Mouse (Mus musculus): ENCODE measurements around the gene Dph5. TPM values are rescaled to one million over a fixed set of nuclear protein-coding genes. Genes with fewer than 3 reads are reported as not detected.

Dph5 gene
- polyA plus RNA-seq, 1 experiment, result 11.9 TPM

Other genes starting within 250 kb of the Dph5 start
- gene S1pr1, start 172.8 kb upstream of the Dph5 start, polyA plus RNA-seq (2012; ENCODE audit: insufficient read depth, insufficient read length, missing spikeins), result 23.1 and 29.4 TPM in 2 replicates
- gene Slc30a7, start 119.6 kb downstream of the Dph5 start, polyA plus RNA-seq (2012; ENCODE audit: insufficient read depth, insufficient read length, missing spikeins), result 2.1 and 8.8 TPM in 2 replicates
- 6.9 and 8.8 TPM in 2 replicates for gene Extl2, start 119.6 kb downstream of the Dph5 start, polyA plus RNA-seq (2012; ENCODE audit: insufficient read depth, insufficient read length, missing spikeins)
- 3.6 and 4.6 TPM in 2 replicates for gene Vcam1, start 241.9 kb downstream of the Dph5 start, polyA plus RNA-seq (2012; ENCODE audit: insufficient read depth, insufficient read length, missing spikeins)

Measured in brown adipose tissue, adult 24 weeks (tissue).